Mouse (Mus musculus) lung, postnatal 0 days (tissue): ENCODE data around the gene Tmem184b.

ENCODE experiments used
- CTCF ChIP-seq: IDR thresholded peaks from 2 replicates; pipeline ENCODE4 v1.5.1; 2016; ENCODE audit warnings: antibody characterized with exemption, mild to moderate bottlenecking
- EP300 ChIP-seq: IDR thresholded peaks from 2 replicates; pipeline ENCODE4 v1.6.1; 2016; ENCODE audit warnings: antibody characterized with exemption, mild to moderate bottlenecking, control low read depth

DNA sequence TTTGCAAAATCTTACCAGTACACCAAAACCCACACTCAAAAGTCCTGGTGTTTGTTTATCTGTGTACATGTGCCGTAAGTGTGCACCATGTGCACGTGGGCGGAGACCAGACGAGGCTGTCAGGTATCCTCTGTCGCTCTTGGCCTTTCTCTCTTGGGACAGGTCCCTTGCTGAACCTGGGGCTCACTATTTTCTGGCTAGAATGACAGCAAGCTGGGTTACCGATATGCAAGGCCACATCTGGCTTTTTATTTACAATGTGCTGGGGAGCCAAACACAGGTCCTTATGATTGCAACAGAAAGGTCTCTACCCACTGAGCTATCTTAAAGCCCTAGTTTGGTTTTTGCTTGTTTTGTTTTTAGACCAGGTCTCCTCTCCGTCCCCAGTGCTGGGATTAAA, 15.8 kb downstream of the Tmem184b start:
- TF ChIP-seq CTCF (no peak), EP300 (no peak)
